Mouse (Mus musculus): ENCODE measurements around the gene Hbq1a. TPM values are rescaled to one million over a fixed set of nuclear protein-coding genes. Genes with fewer than 3 reads are reported as not detected.

Hbq1a gene
- not detected in 2 replicates for polyA plus RNA-seq (2012; ENCODE audit: low replicate concordance)

GRCm38 (mm10) chr11:32299865-32300264, at the start of gene Hbq1a:
Gene Hbq1a, plus strand, starts transcription at chr11:32300069.

GRCm38 (mm10) chr11:32267188-32267884, 32.5 kb upstream of the Hbq1a start, which contains the start of gene Nprl3:
Gene Nprl3, minus strand, starts transcription at chr11:32267707.

GRCm38 (mm10) chr11:32276347-32276746, 23.5 kb upstream of the Hbq1a start, which contains the start of gene Hba-x:
Gene Hba-x, plus strand, starts transcription at chr11:32276400.

GRCm38 (mm10) chr11:32283091-32283777, 16.6 kb upstream of the Hbq1a start, which contains the start of gene Hba-a1:
Gene Hba-a1, plus strand, starts transcription at chr11:32283511.

GRCm38 (mm10) chr11:32286695-32287492, 13.0 kb upstream of the Hbq1a start, which contains the start of gene Hbq1b:
Gene Hbq1b, plus strand, starts transcription at chr11:32286965.

GRCm38 (mm10) chr11:32296203-32296602, 3.7 kb upstream of the Hbq1a start, which contains the start of gene Hba-a2:
Gene Hba-a2, plus strand, starts transcription at chr11:32296489.

GRCm38 (mm10) chr11:32347607-32348432, 48.0 kb downstream of the Hbq1a start, which contains the start of gene Sh3pxd2b:
Gene Sh3pxd2b, plus strand, starts transcription at chr11:32347820.

Other genes with a start within 250 kb of the Hbq1a start
- 4.6 and 4.7 TPM in 2 replicates for gene Il9r, start 99.8 kb upstream of the Hbq1a start, polyA plus RNA-seq (2012; ENCODE audit: low replicate concordance)
- 19.5 and 33.5 TPM in 2 replicates for gene Snrnp25, start 94.7 kb upstream of the Hbq1a start, polyA plus RNA-seq (2012; ENCODE audit: low replicate concordance)
- 3.8 and 6.7 TPM in 2 replicates for gene Rhbdf1, start 77.8 kb upstream of the Hbq1a start, polyA plus RNA-seq (2012; ENCODE audit: low replicate concordance)
- gene Mpg, start 73.6 kb upstream of the Hbq1a start, polyA plus RNA-seq (2012; ENCODE audit: low replicate concordance): 13.5 and 23.9 TPM in 2 replicates
- gene Nprl3, start 32.4 kb upstream of the Hbq1a start, polyA plus RNA-seq (2012; ENCODE audit: low replicate concordance): 61.7 and 82.0 TPM in 2 replicates
- not detected in 2 replicates for gene Hba-x, start 23.7 kb upstream of the Hbq1a start, polyA plus RNA-seq (2012; ENCODE audit: low replicate concordance)
- 52,749 and 137,215 TPM in 2 replicates for gene Hba-a1, start 16.6 kb upstream of the Hbq1a start, polyA plus RNA-seq (2012; ENCODE audit: low replicate concordance)
- 2.8 and 4.7 TPM in 2 replicates for gene Hbq1b, start 13.1 kb upstream of the Hbq1a start, polyA plus RNA-seq (2012; ENCODE audit: low replicate concordance)
- gene Hba-a2, start 3.6 kb upstream of the Hbq1a start, polyA plus RNA-seq (2012; ENCODE audit: low replicate concordance): 23,584 and 73,933 TPM in 2 replicates
- 0.36 and 0.38 TPM in 2 replicates for gene Sh3pxd2b, start 47.8 kb downstream of the Hbq1a start, polyA plus RNA-seq (2012; ENCODE audit: low replicate concordance)
- gene Ubtd2, start 155.3 kb downstream of the Hbq1a start, polyA plus RNA-seq (2012; ENCODE audit: low replicate concordance): 0.48 and 1.4 TPM in 2 replicates
- not detected in 2 replicates for gene Efcab9, start 232.0 kb downstream of the Hbq1a start, polyA plus RNA-seq (2012; ENCODE audit: low replicate concordance)
- gene Stk10, start 233.2 kb downstream of the Hbq1a start, polyA plus RNA-seq (2012; ENCODE audit: low replicate concordance): 20.1 and 24.3 TPM in 2 replicates